Mouse (Mus musculus) T-helper 2 cell (primary cell): ENCODE data around the gene Elp5.

Experiments
- in situ Hi-C: fragments of 300-600 bp; cut with MboI, MseI; formaldehyde crosslinking; loops from one replicate; pipeline ENCODE4 v1.15.1; 2025; ENCODE audit warnings: high pct_unique_total_duplicates

Elp5 gene

GRCm38 (mm10) chr11:70016177-70016576 lies 33.9 kb upstream of the Elp5 start:
- in situ Hi-C loops = loop anchor here (25.0 kb wide), 1 partner anchor 904 kb away; the partner anchor contains the start of genes 9130213A22Rik and Hes7

GRCm38 (mm10) chr11:70015677-70016076 lies 33.4 kb upstream of the Elp5 start:
- in situ Hi-C loops = loop anchor here (25.0 kb wide), 1 partner anchor 903 kb away; the partner anchor contains the start of genes 9130213A22Rik and Hes7

- in situ Hi-C loops = loop anchor here (25.0 kb wide), 1 partner anchor 903 kb away; the partner anchor contains the start of genes 9130213A22Rik and Hes7
Measured at GRCm38 (mm10) chr11:70014880-70015558, 32.7 kb upstream of the Elp5 start, which contains the start of gene Acadvl. Gene Acadvl, minus strand, starts transcription at chr11:70015411.

- in situ Hi-C loops = loop anchor here (25.0 kb wide), 1 partner anchor 902 kb away; the partner anchor contains the start of genes 9130213A22Rik and Hes7
Measured at GRCm38 (mm10) chr11:70014051-70014450, 31.7 kb upstream of the Elp5 start.

GRCm38 (mm10) chr11:70013408-70013807 lies 31.1 kb upstream of the Elp5 start:
- in situ Hi-C loops = loop anchor here (25.0 kb wide), 1 partner anchor 901 kb away; the partner anchor contains the start of genes 9130213A22Rik and Hes7

GRCm38 (mm10) chr11:70012931-70013330 lies 30.6 kb upstream of the Elp5 start:
- in situ Hi-C loops = loop anchor here (25.0 kb wide), 1 partner anchor 901 kb away; the partner anchor contains the start of genes 9130213A22Rik and Hes7

- in situ Hi-C loops = loop anchor here (25.0 kb wide), 1 partner anchor 899 kb away; the partner anchor contains the start of genes 9130213A22Rik and Hes7
Measured at GRCm38 (mm10) chr11:70010961-70011360, 28.6 kb upstream of the Elp5 start.

GRCm38 (mm10) chr11:70010548-70010947 lies 28.2 kb upstream of the Elp5 start:
- in situ Hi-C loops = loop anchor here (25.0 kb wide), 1 partner anchor 898 kb away; the partner anchor contains the start of genes 9130213A22Rik and Hes7

GRCm38 (mm10) chr11:70010033-70010432 lies 27.7 kb upstream of the Elp5 start:
- in situ Hi-C loops = loop anchor here (25.0 kb wide), 1 partner anchor 898 kb away; the partner anchor contains the start of genes 9130213A22Rik and Hes7

GRCm38 (mm10) chr11:70005521-70005920 lies 23.2 kb upstream of the Elp5 start:
- in situ Hi-C loops = loop anchor here (25.0 kb wide), 1 partner anchor 893 kb away; the partner anchor contains the start of genes 9130213A22Rik and Hes7

GRCm38 (mm10) chr11:70002471-70002870 lies 20.2 kb upstream of the Elp5 start:
- in situ Hi-C loops = loop anchor here (25.0 kb wide), 1 partner anchor 890 kb away; the partner anchor contains the start of genes 9130213A22Rik and Hes7

- in situ Hi-C loops = loop anchor here (25.0 kb wide), 1 partner anchor 890 kb away; the partner anchor contains the start of genes 9130213A22Rik and Hes7
Measured at GRCm38 (mm10) chr11:70001865-70002264, 19.5 kb upstream of the Elp5 start.

GRCm38 (mm10) chr11:70001159-70001558 lies 18.8 kb upstream of the Elp5 start:
- in situ Hi-C loops = loop anchor here (25.0 kb wide), 1 partner anchor 889 kb away; the partner anchor contains the start of genes 9130213A22Rik and Hes7

GRCm38 (mm10) chr11:70000396-70000898 lies 18.1 kb upstream of the Elp5 start, which contains the start of gene Dvl2:
Gene Dvl2, plus strand, starts transcription at chr11:70000595.
- in situ Hi-C loops = loop anchor here (25.0 kb wide), 1 partner anchor 888 kb away; the partner anchor contains the start of genes 9130213A22Rik and Hes7

- in situ Hi-C loops = loop anchor here (25.0 kb wide), 1 partner anchor 887 kb away; the partner anchor contains the start of genes 9130213A22Rik and Hes7
Measured at GRCm38 (mm10) chr11:69999666-70000065, 17.3 kb upstream of the Elp5 start.

GRCm38 (mm10) chr11:69998567-69999491 lies 16.5 kb upstream of the Elp5 start:
- in situ Hi-C loops = no loop called here

- in situ Hi-C loops = no loop called here
Measured at GRCm38 (mm10) chr11:69997070-69997509, 14.8 kb upstream of the Elp5 start.

GRCm38 (mm10) chr11:69996161-69997061 lies 14.1 kb upstream of the Elp5 start:
- in situ Hi-C loops = no loop called here

GRCm38 (mm10) chr11:69995391-69995960 lies 13.2 kb upstream of the Elp5 start, which contains the start of gene Phf23:
Gene Phf23, plus strand, starts transcription at chr11:69995777.
- in situ Hi-C loops = no loop called here
